27 mouse cellular contexts compared by ENCODE assay signal in genomic region chr8:106742321-106742720, GRCm38 (mm10). TPM values are rescaled to one million over a fixed set of nuclear protein-coding genes. Genes with fewer than 3 reads are reported as not detected.
DNase-seq lines count a peak whose midpoint lies in the region; ATAC-seq lines count a peak whose summit lies in the region.
"Had no signal": no experiment of that assay in that cellular context is flagged by ENCODE, and none has a peak within 500 bp of the region (broad histone marks: within the 10 kb centered on the region; RNA-seq: fewer than 3 reads in every experiment).

No protein-coding gene starts in this region.

- peaks cover 61% of the 10 kb centered on the region for H3K36me3 ChIP-seq in kidney, embryonic 15.5 days

- WGBS in kidney, embryonic 15.5 days, result 95% methylated on average over 10 of the region's 10 CpGs

- DNase-seq in kidney, adult 18-20 months, result peak; percentile 19
- peak; percentile 44 for DNase-seq in kidney, adult 9 months
- DNase-seq in kidney, postnatal 10 days, result no peak
- DNase-seq in kidney, postnatal 25 days, result peak; percentile 25 to 47
- DNase-seq in c-Kit-positive CD71-positive TER-119-positive erythroid progenitor cells, embryonic 14.5 days (ENCODE audit: low spot score), result no peak
- DNase-seq: adrenal gland, adult 2 months; adrenal gland, postnatal 14 days; cerebellum, adult 11-12 months; cerebellum, adult 8-10 months; cerebellum, postnatal 10 days; cerebellum, postnatal 36 days; embryo, embryonic 11 days; forebrain, postnatal 0 days; gastrocnemius, postnatal 25 days; heart, adult 2 months; heart, postnatal 14 days; heart, postnatal 4 days had no signal

- no peaks in the 10 kb centered on the region for H3K4me1 ChIP-seq in kidney, embryonic 15.5 days
- H3K4me1 ChIP-seq: embryonic facial prominence, embryonic 10.5 days; forebrain, embryonic 13.5 days; heart, embryonic 10.5 days; heart, embryonic 13.5 days had no signal

- no peaks in the 10 kb centered on the region for H3K27me3 ChIP-seq in kidney, embryonic 15.5 days
- H3K27me3 ChIP-seq: embryonic facial prominence, embryonic 13.5 days; forebrain, embryonic 13.5 days; heart, embryonic 13.5 days had no signal

- H3K27ac ChIP-seq in kidney, embryonic 15.5 days, result no peak overlapping the region
- H3K27ac ChIP-seq: embryonic facial prominence, embryonic 10.5 days; embryonic facial prominence, embryonic 13.5 days; forebrain, embryonic 13.5 days; heart, adult 2 months; heart, embryonic 10.5 days; heart, embryonic 13.5 days; hindbrain, embryonic 14.5 days; hindbrain, postnatal 0 days had no signal

- no peak overlapping the region for H3K9ac ChIP-seq in kidney, embryonic 15.5 days
- H3K9ac ChIP-seq: embryonic facial prominence, embryonic 13.5 days; forebrain, embryonic 13.5 days; forebrain, postnatal 0 days; heart, embryonic 13.5 days; hindbrain, embryonic 14.5 days had no signal

- ATAC-seq in kidney, embryonic 15.5 days (replicated peaks; ENCODE audit: low FRiP score), result no peak
- ATAC-seq: CD4-positive, CD25-positive, alpha-beta regulatory T cell, adult 4 months; forebrain, embryonic 13.5 days; forebrain, postnatal 0 days; hindbrain, postnatal 0 days had no signal

- H3K4me3 ChIP-seq in kidney, embryonic 15.5 days (replicated peaks), result no peak overlapping the region
- H3K4me3 ChIP-seq: embryonic facial prominence, embryonic 10.5 days; embryonic facial prominence, embryonic 13.5 days; erythroblast, embryonic 14.5 days; forebrain, embryonic 13.5 days; heart, adult 2 months; heart, embryonic 10.5 days; heart, embryonic 13.5 days had no signal

- H3K4me2 ChIP-seq in kidney, embryonic 15.5 days, result no peak overlapping the region
- H3K4me2 ChIP-seq: embryonic facial prominence, embryonic 13.5 days; forebrain, embryonic 13.5 days; heart, embryonic 13.5 days; hindbrain, embryonic 14.5 days had no signal

- H3K9me3 ChIP-seq in kidney, embryonic 15.5 days (replicated peaks), result no peaks in the 10 kb centered on the region
- H3K9me3 ChIP-seq: embryonic facial prominence, embryonic 13.5 days; forebrain, embryonic 13.5 days; heart, embryonic 10.5 days; heart, embryonic 13.5 days had no signal

RNA-seq across cellular contexts. Expression of gene Tango6, which starts 59.5 kb away (rescaled TPM):
- polyA plus RNA-seq in kidney, embryonic 15.5 days (2015; fragmentation: Nextera tagmentation; extraction: Ambion mirVana), result 11.6 and 12.3 TPM in 2 replicates

Comparison
In these comparisons a context has a peak if more than half of its experiments do, and no peak if none do; other contexts are left out.
1. DNase-seq: peak in kidney, adult 18-20 months (single experiment), kidney, adult 9 months (single experiment) and kidney, postnatal 25 days (2 of 2); none in kidney, postnatal 10 days (single experiment) and c-Kit-positive CD71-positive TER-119-positive erythroid progenitor cells, embryonic 14.5 days (single experiment).